Mouse (Mus musculus) bone marrow macrophage, adult 2 months (primary cell): ENCODE measurements at regions not wholly inside any gene's neighbourhood (a gene's known extent, or its start where the extent isn't known, plus 50 kb on each side); places are given as distances from the start of the nearest gene placed in this dataset.

Source experiments
- CTCF ChIP-seq: IDR thresholded peaks from 2 replicates; pipeline ENCODE4 v1.5.1; 2012; ENCODE audit warnings: low read depth, mild to moderate bottlenecking, low read length, moderate library complexity
- POLR2A ChIP-seq: IDR thresholded peaks from 2 replicates; pipeline ENCODE4 v1.6.1; 2012; ENCODE audit warnings: mild to moderate bottlenecking, low read depth, low read length, borderline replicate concordance

DNA sequence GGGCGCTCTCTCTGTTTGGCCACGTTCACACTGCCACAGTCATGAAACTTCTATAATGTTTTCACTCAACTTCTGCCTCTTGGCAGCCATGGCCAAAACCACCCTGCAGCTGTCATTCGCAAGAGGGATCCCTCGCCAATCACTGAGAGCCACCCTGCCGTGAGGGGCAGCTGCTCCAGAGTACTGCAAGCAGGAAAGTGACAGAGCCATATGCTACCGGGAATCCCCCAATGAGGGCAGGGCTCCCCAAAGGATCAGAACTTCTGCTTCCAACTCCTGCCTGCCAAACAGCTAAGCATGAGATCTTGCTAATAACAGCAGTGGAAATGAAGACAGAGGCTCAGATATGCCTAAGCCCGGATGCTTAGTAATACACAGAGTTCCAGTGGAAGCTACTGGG, 52.0 kb upstream of the Man2a1 start:
- TF ChIP-seq POLR2A (no peak), CTCF (no peak)
